Mouse (Mus musculus): Measurements from ENCODE around the gene Cbll1. TPM values are rescaled to one million over a fixed set of nuclear protein-coding genes. Genes with fewer than 3 reads are reported as not detected.

Cbll1 gene
- 10 to 100 TPM; 36.7 to 41.2 TPM for total RNA-seq (2023)

DNA sequence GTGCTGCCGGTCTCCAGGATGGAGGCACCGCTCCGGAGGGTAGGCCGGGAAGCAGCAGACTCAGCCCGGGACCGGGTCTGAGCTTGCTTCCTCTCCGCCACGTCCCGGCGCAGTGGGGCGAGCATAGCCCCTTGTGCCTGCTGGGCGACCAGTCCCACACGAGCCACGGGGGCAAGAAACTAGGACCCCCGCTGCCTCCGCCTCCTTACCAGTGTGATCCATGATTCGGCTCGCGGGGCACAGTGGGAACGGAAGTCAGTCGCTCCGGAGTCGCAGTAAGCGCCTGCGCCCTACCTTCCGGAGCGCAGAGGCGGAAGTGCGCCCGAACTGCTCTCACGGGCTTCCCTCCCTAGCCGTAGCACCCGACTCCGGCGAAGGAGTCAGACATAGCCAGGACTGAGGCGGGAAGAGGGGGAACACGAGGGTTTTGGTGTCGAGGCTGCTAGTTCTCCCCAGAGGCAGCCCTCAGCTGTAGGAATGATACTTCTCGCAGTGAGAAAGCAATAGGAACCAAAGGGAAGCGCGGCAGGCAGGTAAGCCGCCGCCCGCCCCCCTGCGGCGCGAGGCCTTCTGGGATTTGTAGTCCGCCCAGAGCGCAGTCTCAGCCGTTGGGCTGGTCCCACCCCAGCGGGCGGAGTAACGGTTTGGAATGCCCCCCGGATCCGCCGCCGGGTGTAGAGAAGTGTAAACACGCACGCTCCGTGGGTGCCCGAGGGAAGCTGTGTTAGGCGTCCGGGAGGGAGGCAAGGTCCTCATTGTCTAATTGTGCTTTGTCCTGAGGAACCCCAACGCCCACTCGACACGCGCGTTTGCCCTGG is at the start of gene Cbll1:
TSS of gene Cbll1 (minus strand) at position 303 of the 818 bp plus-strand sequence.

Other genes with a start within 250 kb of the Cbll1 start
- not detected for gene Lamb1, start 234.4 kb downstream of the Cbll1 start, total RNA-seq (2023)
- 10 to 100 TPM; 61.8 to 69.1 TPM for gene Dld, start 148.2 kb downstream of the Cbll1 start, total RNA-seq (2023)
- gene Slc26a3, start 108.7 kb downstream of the Cbll1 start, total RNA-seq (2023) = not detected
- not detected for gene Slc26a4, start 60.4 kb upstream of the Cbll1 start, total RNA-seq (2023)
- gene Bcap29, start 135.0 kb upstream of the Cbll1 start, total RNA-seq (2023) = 10 to 100 TPM; 35.0 to 36.3 TPM
- gene Dus4l, start 155.2 kb upstream of the Cbll1 start, total RNA-seq (2023) = 10 to 100 TPM; 17.9 to 18.5 TPM
- gene Cog5, start 155.3 kb upstream of the Cbll1 start, total RNA-seq (2023) = 10 to 100 TPM; 71.5 to 78.3 TPM
- gene Gpr22, start 214.3 kb upstream of the Cbll1 start, total RNA-seq (2023) = not detected

All from B cell, adult 67 days (primary cell).